Mouse (Mus musculus) forebrain, embryonic 13.5 days (tissue): ENCODE data around the gene Wdr93. TPM values are rescaled to one million over a fixed set of nuclear protein-coding genes. Genes with fewer than 3 reads are reported as not detected.
A peak's percentile ranks its signal among the peaks of the same experiment; 100 is the strongest.

Experiments used
- ATAC-seq: fragments of 200-750 bp; cut with Nextera tagmentation; 2 replicates; pipeline ENCODE4 v1.8.0; 2017
- H3K27ac ChIP-seq: fragments of 300-500 bp; sonication (generic); 2 replicates; pipeline ENCODE4 v1.5.1; 2015; ENCODE audit warnings: inconsistent platforms, mild to moderate bottlenecking, moderate library complexity
- H3K27me3 ChIP-seq: fragments of 300-500 bp; sonication (generic); 2 replicates; pipeline ENCODE4 v1.6.1; 2015; ENCODE audit warnings: mild to moderate bottlenecking, inconsistent platforms
- H3K36me3 ChIP-seq: fragments of 300-500 bp; sonication (generic); 2 replicates; pipeline ENCODE4 v1.6.1; 2015; ENCODE audit warnings: mild to moderate bottlenecking, inconsistent platforms; ENCODE audit not compliant: poor library complexity, severe bottlenecking
- H3K4me1 ChIP-seq: fragments of 300-500 bp; sonication (generic); 2 replicates; pipeline ENCODE4 v1.6.1; 2015; ENCODE audit warnings: inconsistent platforms
- H3K4me2 ChIP-seq: fragments of 300-500 bp; sonication (generic); 2 replicates; pipeline ENCODE4 v1.6.1; 2015; ENCODE audit warnings: inconsistent platforms, mild to moderate bottlenecking, moderate library complexity
- H3K4me3 ChIP-seq: fragments of 300-500 bp; sonication (generic); 2 replicates; pipeline ENCODE4 v1.5.1; 2015; ENCODE audit warnings: mild to moderate bottlenecking, inconsistent platforms
- H3K9ac ChIP-seq: fragments of 300-500 bp; sonication (generic); 2 replicates; pipeline ENCODE4 v1.6.1; 2015; ENCODE audit warnings: mild to moderate bottlenecking, inconsistent platforms
- H3K9me3 ChIP-seq: fragments of 300-500 bp; sonication (generic); replicated peaks from 2 replicates; pipeline ENCODE4 v1.6.1; 2016; ENCODE audit warnings: inconsistent platforms
- whole genome bisulfite sequencing: fragments of 180-500 bp; shearing (Covaris S2); methylation state at CpG from one replicate; pipeline ENCODE4 v1.1.7; 2015; 5-methylcytosine and 5-hydroxymethylcytosine counted together
- polyA plus RNA-seq: library from polyadenylated mRNA; unstranded; fragments of >200 nt; fragmentation: Nextera tagmentation; extraction: Ambion mirVana; gene quantifications from 2 replicates; pipeline ENCODE4 v1.2.1, GENCODE M21; 2015

Gene Wdr93
- polyA plus RNA-seq, 1 experiment from 2014 or later = 0.39 TPM

- Histone ChIP-seq H3K4me1 (no peaks in the 10 kb centered on the region), H3K27me3 (0 out of 2 replicates have a peak, but pooled peaks cover 2% of the 10 kb centered on the region), H3K4me2 (no peak overlapping the region), H3K36me3 (peaks cover 4% of the 10 kb centered on the region; the same call in 1 of the 2 replicates), H3K9ac (no peak overlapping the region), H3K4me3 (no peak overlapping the region), H3K9me3 (no peaks in the 10 kb centered on the region), H3K27ac (no peak overlapping the region)
- 71% methylated on average over 11 of the region's 11 CpGs for WGBS
- ATAC-seq = peak; percentile 37
Observed at GRCm38 (mm10) chr7:79729743-79730370, 13.1 kb upstream of the Wdr93 start.

GRCm38 (mm10) chr7:79731438-79731837 is 11.5 kb upstream of the Wdr93 start:
- Histone ChIP-seq H3K27ac (no peak overlapping the region), H3K4me1 (no peaks in the 10 kb centered on the region), H3K4me2 (no peak overlapping the region), H3K4me3 (no peak overlapping the region), H3K9ac (no peak overlapping the region), H3K9me3 (no peaks in the 10 kb centered on the region), H3K27me3 (no peaks in the 10 kb centered on the region), H3K36me3 (peaks cover 9% of the 10 kb centered on the region; the same call in 1 of the 2 replicates)
- ATAC-seq = no peak
- 71% methylated on average over 13 of the region's 13 CpGs for WGBS

- no peak within 1 kb of the TSS for H3K27ac ChIP-seq
- no peak within 1 kb of the TSS for H3K9ac ChIP-seq
- H3K4me1 ChIP-seq = no peaks in the 10 kb centered on the region
- H3K27me3 ChIP-seq = no peaks in the 10 kb centered on the region
- WGBS = 66% methylated on average over 4 of the region's 4 CpGs
- H3K9me3 ChIP-seq = no peaks in the 10 kb centered on the region
- no peak within 1 kb of the TSS for H3K4me3 ChIP-seq
- no peak within 1 kb of the TSS for H3K4me2 ChIP-seq
- H3K36me3 ChIP-seq = peaks cover 21% of the 10 kb centered on the region
- no peak for ATAC-seq
Observed at GRCm38 (mm10) chr7:79732622-79733021, 10.3 kb upstream of the Wdr93 start, which contains the start of gene Plin1. Gene Plin1, minus strand, starts transcription at chr7:79732903.

DNA sequence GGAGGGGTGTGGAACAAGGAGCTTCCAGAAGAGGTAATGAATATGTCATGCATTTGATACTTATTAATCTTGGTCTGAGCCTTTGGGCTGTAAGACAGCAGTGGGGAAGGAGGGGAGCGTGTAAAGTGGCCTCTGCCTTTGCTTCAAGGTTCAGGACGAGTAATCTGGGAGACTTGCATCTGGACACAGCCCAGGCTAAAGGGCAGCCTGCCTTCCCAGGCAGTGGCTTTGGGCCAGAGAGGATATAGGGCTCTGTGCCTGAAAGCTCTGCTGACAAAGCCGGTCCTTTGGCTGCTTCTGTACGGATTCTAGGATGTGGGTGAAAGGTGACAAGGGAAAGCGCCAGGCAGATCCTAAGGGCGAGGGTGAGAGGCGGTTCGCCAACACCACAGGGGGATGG is 8.4 kb upstream of the Wdr93 start:
- H3K4me2 ChIP-seq = no peak overlapping the region
- H3K27ac ChIP-seq = no peak overlapping the region
- H3K4me3 ChIP-seq = no peak overlapping the region
- peaks cover 25% of the 10 kb centered on the region for H3K36me3 ChIP-seq
- WGBS = 86% methylated on average over 8 of the region's 8 CpGs
- no peaks in the 10 kb centered on the region for H3K4me1 ChIP-seq
- ATAC-seq = no peak
- no peak overlapping the region for H3K9ac ChIP-seq
- no peaks in the 10 kb centered on the region for H3K27me3 ChIP-seq
- no peaks in the 10 kb centered on the region for H3K9me3 ChIP-seq

GRCm38 (mm10) chr7:79736511-79736910 is 6.5 kb upstream of the Wdr93 start:
- Histone ChIP-seq H3K4me1 (no peaks in the 10 kb centered on the region), H3K4me3 (no peak overlapping the region), H3K36me3 (peaks cover 25% of the 10 kb centered on the region), H3K4me2 (no peak overlapping the region), H3K9me3 (no peaks in the 10 kb centered on the region), H3K27ac (no peak overlapping the region), H3K9ac (no peak overlapping the region), H3K27me3 (no peaks in the 10 kb centered on the region)
- WGBS = 92% methylated on average over 14 of the region's 14 CpGs
- ATAC-seq = no peak

GRCm38 (mm10) chr7:79738913-79739312 is 4.0 kb upstream of the Wdr93 start:
- H3K4me2 ChIP-seq = no peak overlapping the region
- peaks cover 25% of the 10 kb centered on the region for H3K36me3 ChIP-seq
- 94% methylated on average over 2 of the region's 2 CpGs for WGBS
- no peak overlapping the region for H3K4me3 ChIP-seq
- no peak overlapping the region for H3K9ac ChIP-seq
- ATAC-seq = no peak
- no peaks in the 10 kb centered on the region for H3K27me3 ChIP-seq
- H3K27ac ChIP-seq = no peak overlapping the region
- H3K4me1 ChIP-seq = peaks cover 13% of the 10 kb centered on the region; the same call in 1 of the 2 replicates
- no peaks in the 10 kb centered on the region for H3K9me3 ChIP-seq

DNA sequence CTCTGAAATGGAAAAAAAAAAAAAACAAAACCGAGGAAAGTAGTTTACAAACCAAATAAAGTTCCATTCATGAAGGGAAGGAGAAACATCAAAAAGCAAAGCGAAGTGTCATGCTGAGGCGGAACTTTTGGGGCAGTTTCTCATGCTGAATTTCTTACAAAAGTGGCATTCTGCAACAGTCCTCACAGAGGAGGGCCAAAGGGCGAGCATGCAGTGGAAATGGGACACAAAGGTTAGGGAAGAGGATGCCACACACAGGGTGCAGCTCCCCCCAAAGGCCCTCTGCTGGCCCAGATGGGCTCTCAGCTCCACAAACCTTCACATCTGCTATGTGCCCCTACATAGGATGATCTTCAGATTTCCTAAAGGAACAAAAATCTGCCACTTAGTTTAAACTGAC is 2.7 kb upstream of the Wdr93 start:
- WGBS = 73% methylated on average over 4 of the region's 4 CpGs

DNA sequence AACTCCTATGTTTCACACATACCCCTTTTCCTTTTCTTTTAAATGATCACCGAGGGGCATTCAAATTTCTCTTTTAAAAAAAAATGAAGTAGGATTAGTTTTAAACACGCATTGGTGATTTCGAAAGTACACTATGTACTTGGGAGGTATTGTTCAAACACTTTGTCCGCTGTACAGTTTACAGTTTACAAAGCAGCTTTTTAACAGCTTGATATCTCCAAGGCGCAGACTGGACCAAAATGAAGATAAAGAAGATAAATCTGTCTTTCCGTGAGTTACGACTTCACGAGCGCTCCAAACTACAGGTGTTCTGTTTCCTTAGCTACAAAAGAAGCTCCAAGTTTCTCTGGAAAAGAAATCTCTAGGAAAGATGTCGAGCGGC is 695 bp upstream of the Wdr93 start:
- Histone ChIP-seq H3K4me3 (peak overlapping the region; percentile 56), H3K4me2 (peak overlapping the region; percentile 97), H3K4me1 (peaks cover 13% of the 10 kb centered on the region; the same call in 1 of the 2 replicates), H3K27ac (no peak overlapping the region), H3K27me3 (no peaks in the 10 kb centered on the region), H3K9me3 (no peaks in the 10 kb centered on the region), H3K36me3 (peaks cover 8% of the 10 kb centered on the region; the same call in 1 of the 2 replicates), H3K9ac (peak overlapping the region; percentile 65)
- WGBS = 19% methylated on average over 11 of the region's 11 CpGs
- no peak for ATAC-seq

More for the DNA sequence above, 2.7 kb upstream of the Wdr93 start:
- Histone ChIP-seq H3K9me3 (no peaks in the 10 kb centered on the region), H3K27me3 (no peaks in the 10 kb centered on the region), H3K4me2 (no peak overlapping the region), H3K9ac (no peak overlapping the region), H3K36me3 (peaks cover 17% of the 10 kb centered on the region), H3K4me3 (no peak overlapping the region), H3K27ac (no peak overlapping the region), H3K4me1 (peaks cover 13% of the 10 kb centered on the region; the same call in 1 of the 2 replicates)
- ATAC-seq = no peak

DNA sequence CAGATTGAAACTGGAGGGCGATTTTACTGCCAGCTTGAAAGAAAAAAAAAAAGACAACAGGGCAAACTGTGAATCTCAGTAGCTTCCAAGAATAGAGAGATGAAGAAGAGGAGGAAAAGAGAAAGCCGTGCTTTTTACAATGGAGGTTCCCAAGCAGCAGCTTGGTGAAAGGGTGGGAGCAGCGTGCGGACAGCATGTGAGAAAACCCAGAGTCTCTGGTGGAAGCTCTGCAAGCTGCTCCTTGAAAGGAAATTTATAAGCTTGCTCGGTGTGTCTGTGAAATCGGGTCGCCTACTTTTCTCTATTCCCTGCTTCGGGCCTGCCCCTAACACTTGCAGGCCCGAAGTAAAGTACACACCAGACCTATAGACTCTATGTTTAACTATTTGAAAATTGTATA is 1.1 kb downstream of the Wdr93 start:
- WGBS = 91% methylated on average over 9 of the region's 9 CpGs
- H3K9ac ChIP-seq = no peak overlapping the region
- H3K27me3 ChIP-seq = no peaks in the 10 kb centered on the region
- H3K36me3 ChIP-seq = no peaks in the 10 kb centered on the region
- no peak overlapping the region for H3K4me3 ChIP-seq
- no peaks in the 10 kb centered on the region for H3K9me3 ChIP-seq
- peaks cover 13% of the 10 kb centered on the region; the same call in 1 of the 2 replicates for H3K4me1 ChIP-seq
- H3K4me2 ChIP-seq = no peak overlapping the region
- no peak overlapping the region for H3K27ac ChIP-seq
- no peak for ATAC-seq

GRCm38 (mm10) chr7:79744585-79744984 is 1.6 kb downstream of the Wdr93 start:
- no peak overlapping the region for H3K27ac ChIP-seq
- no peaks in the 10 kb centered on the region for H3K9me3 ChIP-seq
- H3K4me1 ChIP-seq = peaks cover 13% of the 10 kb centered on the region; the same call in 1 of the 2 replicates
- no peaks in the 10 kb centered on the region for H3K27me3 ChIP-seq
- WGBS = 87% methylated on average over 5 of the region's 5 CpGs
- no peak for ATAC-seq
- H3K9ac ChIP-seq = no peak overlapping the region
- H3K4me3 ChIP-seq = no peak overlapping the region
- no peak overlapping the region for H3K4me2 ChIP-seq
- no peaks in the 10 kb centered on the region for H3K36me3 ChIP-seq

GRCm38 (mm10) chr7:79747659-79748058 is 4.7 kb downstream of the Wdr93 start:
- H3K4me3 ChIP-seq = no peak overlapping the region
- H3K27me3 ChIP-seq = no peaks in the 10 kb centered on the region
- H3K9me3 ChIP-seq = no peaks in the 10 kb centered on the region
- H3K4me2 ChIP-seq = no peak overlapping the region
- H3K27ac ChIP-seq = no peak overlapping the region
- no peaks in the 10 kb centered on the region for H3K36me3 ChIP-seq
- H3K4me1 ChIP-seq = peaks cover 8% of the 10 kb centered on the region; the same call in 1 of the 2 replicates
- WGBS = 83% methylated on average over 6 of the region's 6 CpGs
- H3K9ac ChIP-seq = no peak overlapping the region
- no peak for ATAC-seq

GRCm38 (mm10) chr7:79749511-79749910 is 6.5 kb downstream of the Wdr93 start:
- H3K9me3 ChIP-seq = no peaks in the 10 kb centered on the region
- no peak overlapping the region for H3K4me2 ChIP-seq
- no peak overlapping the region for H3K27ac ChIP-seq
- WGBS = 89% methylated on average over 6 of the region's 6 CpGs
- H3K4me3 ChIP-seq = no peak overlapping the region
- no peaks in the 10 kb centered on the region for H3K4me1 ChIP-seq
- H3K36me3 ChIP-seq = no peaks in the 10 kb centered on the region
- H3K9ac ChIP-seq = no peak overlapping the region
- no peak for ATAC-seq
- H3K27me3 ChIP-seq = no peaks in the 10 kb centered on the region

DNA sequence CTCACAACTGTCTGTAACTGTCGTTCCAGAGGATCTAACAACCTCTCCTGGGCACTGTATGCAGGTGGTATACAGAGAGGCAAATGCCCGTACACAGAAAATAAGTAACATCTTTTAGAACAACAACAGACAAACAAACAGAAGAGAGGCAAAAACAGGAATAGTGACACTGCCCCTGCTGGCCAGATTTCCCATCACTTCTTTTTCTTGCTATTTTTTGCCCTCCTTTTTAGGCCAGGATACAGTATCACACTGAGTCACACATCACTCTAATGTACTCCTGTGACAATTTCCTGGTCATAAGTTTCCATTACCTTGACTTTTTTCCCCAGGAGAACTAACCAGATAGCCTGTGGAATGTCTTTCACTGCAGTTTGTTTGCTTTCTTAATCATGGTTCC is 13.4 kb downstream of the Wdr93 start:
- 55% methylated on average over 2 of the region's 2 CpGs for WGBS
- no peaks in the 10 kb centered on the region for H3K9me3 ChIP-seq
- no peak overlapping the region for H3K4me2 ChIP-seq
- no peaks in the 10 kb centered on the region for H3K27me3 ChIP-seq
- H3K4me1 ChIP-seq = no peaks in the 10 kb centered on the region
- ATAC-seq = no peak
- H3K9ac ChIP-seq = no peak overlapping the region
- no peak overlapping the region for H3K27ac ChIP-seq
- H3K4me3 ChIP-seq = no peak overlapping the region
- no peaks in the 10 kb centered on the region for H3K36me3 ChIP-seq
